Mouse (Mus musculus): ENCODE measurements around the gene Lrrn4cl. TPM values are rescaled to one million over a fixed set of nuclear protein-coding genes. Genes with fewer than 3 reads are reported as not detected.
"Not testable (repeated sequence)": the region's sequence is repeated elsewhere in the genome, so short reads cannot be mapped to it uniquely, and the experiment has no call there.

Lrrn4cl gene
- polyA plus RNA-seq, 1 experiment from 2014 or later = 0.75 TPM

- WGBS = 2% methylated on average over 54 of the region's 54 CpGs
- peaks cover 40% of the 10 kb centered on the region for H3K36me3 ChIP-seq
- peak within 1 kb of the TSS; percentile 88 for H3K4me3 ChIP-seq
- H3K27ac ChIP-seq = peak within 1 kb of the TSS; percentile 79
- no peaks in the 10 kb centered on the region for H3K27me3 ChIP-seq
- peaks cover 35% of the 10 kb centered on the region for H3K4me1 ChIP-seq
- H3K9ac ChIP-seq = peak within 1 kb of the TSS; percentile 94
- peak; percentile 60 for ATAC-seq (ENCODE audit: low FRiP score, low read depth)
- peak within 1 kb of the TSS; percentile 88 for H3K4me2 ChIP-seq (replicated peaks)
- no peaks in the 10 kb centered on the region for H3K9me3 ChIP-seq
Measured at GRCm38 (mm10) chr19:8892829-8893766, 42.5 kb downstream of the Lrrn4cl start, which contains the start of gene Ints5. TSS of gene Ints5 (plus strand) at chr19:8893005.

GRCm38 (mm10) chr19:8895397-8895960 lies 44.9 kb downstream of the Lrrn4cl start:
- ATAC-seq (ENCODE audit: low FRiP score, low read depth) = no peak
- H3K27me3 ChIP-seq = no peaks in the 10 kb centered on the region
- no peak overlapping the region for H3K27ac ChIP-seq
- H3K4me1 ChIP-seq = peaks cover 45% of the 10 kb centered on the region
- WGBS = 91% methylated on average over 9 of the region's 9 CpGs
- H3K4me2 ChIP-seq (replicated peaks) = no peak overlapping the region
- H3K9me3 ChIP-seq = no peaks in the 10 kb centered on the region
- peaks cover 37% of the 10 kb centered on the region for H3K36me3 ChIP-seq
- H3K9ac ChIP-seq = peak overlapping the region; percentile 25; the same call in 1 of the 2 replicates
- no peak overlapping the region for H3K4me3 ChIP-seq

- not testable (repeated sequence) for H3K27ac ChIP-seq; H3K4me2 ChIP-seq (replicated peaks); H3K9me3 ChIP-seq; H3K27me3 ChIP-seq; ATAC-seq (ENCODE audit: low FRiP score, low read depth); H3K4me3 ChIP-seq
- WGBS = 79% methylated on average over 5 of the region's 5 CpGs
- Histone ChIP-seq H3K36me3 (peaks cover 31% of the 10 kb centered on the region), H3K9ac (peak overlapping the region; percentile 72; the same call in 1 of the 2 replicates), H3K4me1 (peaks cover 45% of the 10 kb centered on the region)
Measured at GRCm38 (mm10) chr19:8896231-8896630, 45.7 kb downstream of the Lrrn4cl start.

GRCm38 (mm10) chr19:8897211-8897864 lies 46.8 kb downstream of the Lrrn4cl start:
- WGBS = 19% methylated on average over 21 of the region's 21 CpGs
- ATAC-seq (ENCODE audit: low FRiP score, low read depth) = peak; percentile 43
- not testable (repeated sequence) for H3K9me3 ChIP-seq, H3K27me3 ChIP-seq
- H3K4me1 ChIP-seq = peaks cover 45% of the 10 kb centered on the region
- H3K36me3 ChIP-seq = peaks cover 38% of the 10 kb centered on the region
- peak overlapping the region; percentile 93 for H3K4me3 ChIP-seq
- H3K4me2 ChIP-seq (replicated peaks) = peak overlapping the region; percentile 80
- H3K9ac ChIP-seq = peak overlapping the region; percentile 72
- peak overlapping the region; percentile 90 for H3K27ac ChIP-seq

GRCm38 (mm10) chr19:8897865-8898495 lies 47.4 kb downstream of the Lrrn4cl start, which contains the start of gene Ganab:
TSS of gene Ganab (plus strand) at chr19:8898071.
- Histone ChIP-seq H3K9me3 (no peaks in the 10 kb centered on the region), H3K4me3 (peak within 1 kb of the TSS; percentile 93), H3K27me3 (no peaks in the 10 kb centered on the region), H3K4me2 (replicated peaks) (peak within 1 kb of the TSS; percentile 80), H3K9ac (peak within 1 kb of the TSS; percentile 97), H3K4me1 (peaks cover 45% of the 10 kb centered on the region), H3K27ac (peak within 1 kb of the TSS; percentile 91), H3K36me3 (peaks cover 43% of the 10 kb centered on the region)
- under 1% methylated on average over 53 of the region's 53 CpGs for WGBS
- peak; percentile 99 for ATAC-seq (ENCODE audit: low FRiP score, low read depth)

- Histone ChIP-seq H3K4me2 (replicated peaks) (peak overlapping the region; percentile 80), H3K9ac (peak overlapping the region; percentile 97), H3K36me3 (peaks cover 48% of the 10 kb centered on the region), H3K27ac (peak overlapping the region; percentile 91), H3K4me3 (peak overlapping the region; percentile 93), H3K9me3 (no peaks in the 10 kb centered on the region), H3K4me1 (peaks cover 43% of the 10 kb centered on the region), H3K27me3 (no peaks in the 10 kb centered on the region)
- WGBS = 9% methylated on average over 13 of the region's 13 CpGs
- no peak for ATAC-seq (ENCODE audit: low FRiP score, low read depth)
Measured at GRCm38 (mm10) chr19:8898576-8898975, 48.0 kb downstream of the Lrrn4cl start.

GRCm38 (mm10) chr19:8899079-8899478 lies 48.5 kb downstream of the Lrrn4cl start:
- no peak for ATAC-seq (ENCODE audit: low FRiP score, low read depth)
- Histone ChIP-seq H3K27ac (no peak overlapping the region), H3K9ac (peak overlapping the region; percentile 97), H3K36me3 (peaks cover 53% of the 10 kb centered on the region), H3K9me3 (no peaks in the 10 kb centered on the region), H3K4me1 (peaks cover 38% of the 10 kb centered on the region), H3K4me3 (peak overlapping the region; percentile 93), H3K4me2 (replicated peaks) (peak overlapping the region; percentile 80), H3K27me3 (no peaks in the 10 kb centered on the region)
- 33% methylated on average over 3 of the region's 3 CpGs for WGBS

GRCm38 (mm10) chr19:8903412-8903811 lies 52.8 kb downstream of the Lrrn4cl start:
- Histone ChIP-seq H3K9me3 (no peaks in the 10 kb centered on the region), H3K4me1 (peaks cover 16% of the 10 kb centered on the region), H3K27ac (no peak overlapping the region), H3K4me3 (no peak overlapping the region), H3K4me2 (replicated peaks) (no peak overlapping the region), H3K27me3 (no peaks in the 10 kb centered on the region), H3K36me3 (peaks cover 67% of the 10 kb centered on the region), H3K9ac (no peak overlapping the region)
- no peak for ATAC-seq (ENCODE audit: low FRiP score, low read depth)
- 98% methylated on average over 5 of the region's 5 CpGs for WGBS

Small RNA genes lying within 50 kb of the gene (microRNA-seq; reads per million reads assigned to microRNA genes)
- gene Mir5136 = not detected

Other genes with a start within 250 kb of the Lrrn4cl start
- gene Slc22a6, start 232.7 kb upstream of the Lrrn4cl start, polyA plus RNA-seq (2015; fragmentation: Nextera tagmentation; extraction: Ambion mirVana) = not detected in 2 replicates
- gene Chrm1, start 187.0 kb upstream of the Lrrn4cl start, polyA plus RNA-seq (2015; fragmentation: Nextera tagmentation; extraction: Ambion mirVana) = 0.71 and 1.0 TPM in 2 replicates
- 101 and 103 TPM in 2 replicates for gene Slc3a2, start 127.4 kb upstream of the Lrrn4cl start, polyA plus RNA-seq (2015; fragmentation: Nextera tagmentation; extraction: Ambion mirVana)
- gene Wdr74, start 114.9 kb upstream of the Lrrn4cl start, polyA plus RNA-seq (2015; fragmentation: Nextera tagmentation; extraction: Ambion mirVana) = 98.7 TPM in 2 replicates
- 2.1 TPM in 2 replicates for gene 1700092M07Rik, start 110.0 kb upstream of the Lrrn4cl start, polyA plus RNA-seq (2015; fragmentation: Nextera tagmentation; extraction: Ambion mirVana)
- 194 and 205 TPM in 2 replicates for gene Stx5a, start 109.4 kb upstream of the Lrrn4cl start, polyA plus RNA-seq (2015; fragmentation: Nextera tagmentation; extraction: Ambion mirVana)
- 214 and 217 TPM in 2 replicates for gene Nxf1, start 93.7 kb upstream of the Lrrn4cl start, polyA plus RNA-seq (2015; fragmentation: Nextera tagmentation; extraction: Ambion mirVana)
- 211 and 232 TPM in 2 replicates for gene Tmem223, start 79.8 kb upstream of the Lrrn4cl start, polyA plus RNA-seq (2015; fragmentation: Nextera tagmentation; extraction: Ambion mirVana)
- gene Tmem179b, start 76.3 kb upstream of the Lrrn4cl start, polyA plus RNA-seq (2015; fragmentation: Nextera tagmentation; extraction: Ambion mirVana) = 62.7 and 66.2 TPM in 2 replicates
- 31.9 and 32.8 TPM in 2 replicates for gene Taf6l, start 64.4 kb upstream of the Lrrn4cl start, polyA plus RNA-seq (2015; fragmentation: Nextera tagmentation; extraction: Ambion mirVana)
- gene Polr2g, start 52.2 kb upstream of the Lrrn4cl start, polyA plus RNA-seq (2015; fragmentation: Nextera tagmentation; extraction: Ambion mirVana) = 183 and 185 TPM in 2 replicates
- gene Zbtb3, start 48.2 kb upstream of the Lrrn4cl start, polyA plus RNA-seq (2015; fragmentation: Nextera tagmentation; extraction: Ambion mirVana) = 6.0 and 6.7 TPM in 2 replicates
- 67.1 and 73.4 TPM in 2 replicates for gene Ttc9c, start 31.4 kb upstream of the Lrrn4cl start, polyA plus RNA-seq (2015; fragmentation: Nextera tagmentation; extraction: Ambion mirVana)
- 5.9 and 6.3 TPM in 2 replicates for gene Hnrnpul2, start 30.8 kb upstream of the Lrrn4cl start, polyA plus RNA-seq (2015; fragmentation: Nextera tagmentation; extraction: Ambion mirVana)
- not detected in 2 replicates for gene AC129217.1, start 21.0 kb upstream of the Lrrn4cl start, polyA plus RNA-seq (2015; fragmentation: Nextera tagmentation; extraction: Ambion mirVana)
- 45.2 and 49.3 TPM in 2 replicates for gene Bscl2, start 13.3 kb upstream of the Lrrn4cl start, polyA plus RNA-seq (2015; fragmentation: Nextera tagmentation; extraction: Ambion mirVana)
- gene Gng3, start 11.6 kb upstream of the Lrrn4cl start, polyA plus RNA-seq (2015; fragmentation: Nextera tagmentation; extraction: Ambion mirVana) = 8.7 and 8.8 TPM in 2 replicates
- gene Ubxn1, start 20.7 kb downstream of the Lrrn4cl start, polyA plus RNA-seq (2015; fragmentation: Nextera tagmentation; extraction: Ambion mirVana) = 179 TPM in 2 replicates
- gene Uqcc3, start 30.2 kb downstream of the Lrrn4cl start, polyA plus RNA-seq (2015; fragmentation: Nextera tagmentation; extraction: Ambion mirVana) = 66.7 and 70.4 TPM in 2 replicates
- gene Lbhd1, start 33.0 kb downstream of the Lrrn4cl start, polyA plus RNA-seq (2015; fragmentation: Nextera tagmentation; extraction: Ambion mirVana) = 93.0 and 93.2 TPM in 2 replicates
- not detected in 2 replicates for gene Gm49403, start 33.2 kb downstream of the Lrrn4cl start, polyA plus RNA-seq (2015; fragmentation: Nextera tagmentation; extraction: Ambion mirVana)
- 94.0 and 96.6 TPM in 2 replicates for gene 1810009A15Rik, start 38.1 kb downstream of the Lrrn4cl start, polyA plus RNA-seq (2015; fragmentation: Nextera tagmentation; extraction: Ambion mirVana)
- not detected in 2 replicates for gene Gm49416, start 38.2 kb downstream of the Lrrn4cl start, polyA plus RNA-seq (2015; fragmentation: Nextera tagmentation; extraction: Ambion mirVana)
- gene Ints5, start 42.2 kb downstream of the Lrrn4cl start, polyA plus RNA-seq (2015; fragmentation: Nextera tagmentation; extraction: Ambion mirVana) = 39.6 and 43.3 TPM in 2 replicates
- 102 and 112 TPM in 2 replicates for gene Ganab, start 47.3 kb downstream of the Lrrn4cl start, polyA plus RNA-seq (2015; fragmentation: Nextera tagmentation; extraction: Ambion mirVana)
- gene B3gat3, start 69.6 kb downstream of the Lrrn4cl start, polyA plus RNA-seq (2015; fragmentation: Nextera tagmentation; extraction: Ambion mirVana) = 49.9 and 53.0 TPM in 2 replicates
- 3.2 and 3.7 TPM in 2 replicates for gene Rom1, start 78.6 kb downstream of the Lrrn4cl start, polyA plus RNA-seq (2015; fragmentation: Nextera tagmentation; extraction: Ambion mirVana)
- gene Eml3, start 78.8 kb downstream of the Lrrn4cl start, polyA plus RNA-seq (2015; fragmentation: Nextera tagmentation; extraction: Ambion mirVana) = 36.9 and 37.2 TPM in 2 replicates
- 192 and 193 TPM in 2 replicates for gene Mta2, start 91.1 kb downstream of the Lrrn4cl start, polyA plus RNA-seq (2015; fragmentation: Nextera tagmentation; extraction: Ambion mirVana)
- gene Tut1, start 103.1 kb downstream of the Lrrn4cl start, polyA plus RNA-seq (2015; fragmentation: Nextera tagmentation; extraction: Ambion mirVana) = 35.6 and 36.5 TPM in 2 replicates
- gene Eef1g, start 116.3 kb downstream of the Lrrn4cl start, polyA plus RNA-seq (2015; fragmentation: Nextera tagmentation; extraction: Ambion mirVana) = 508 and 512 TPM in 2 replicates
- 35.2 and 35.6 TPM in 2 replicates for gene Ahnak, start 138.5 kb downstream of the Lrrn4cl start, polyA plus RNA-seq (2015; fragmentation: Nextera tagmentation; extraction: Ambion mirVana)
- not detected in 2 replicates for gene Scgb1a1, start 237.2 kb downstream of the Lrrn4cl start, polyA plus RNA-seq (2015; fragmentation: Nextera tagmentation; extraction: Ambion mirVana)

All from limb, embryonic 13.5 days (tissue).